Mouse (Mus musculus) right cerebral cortex, adult 18-20 months (tissue): ENCODE data around the gene Atg3.

ENCODE experiments used
- DNase-seq: peaks from one replicate; pipeline ENCODE4 v3.0.0; 2022; ENCODE audit warnings: mixed read lengths

Atg3 gene

DNA sequence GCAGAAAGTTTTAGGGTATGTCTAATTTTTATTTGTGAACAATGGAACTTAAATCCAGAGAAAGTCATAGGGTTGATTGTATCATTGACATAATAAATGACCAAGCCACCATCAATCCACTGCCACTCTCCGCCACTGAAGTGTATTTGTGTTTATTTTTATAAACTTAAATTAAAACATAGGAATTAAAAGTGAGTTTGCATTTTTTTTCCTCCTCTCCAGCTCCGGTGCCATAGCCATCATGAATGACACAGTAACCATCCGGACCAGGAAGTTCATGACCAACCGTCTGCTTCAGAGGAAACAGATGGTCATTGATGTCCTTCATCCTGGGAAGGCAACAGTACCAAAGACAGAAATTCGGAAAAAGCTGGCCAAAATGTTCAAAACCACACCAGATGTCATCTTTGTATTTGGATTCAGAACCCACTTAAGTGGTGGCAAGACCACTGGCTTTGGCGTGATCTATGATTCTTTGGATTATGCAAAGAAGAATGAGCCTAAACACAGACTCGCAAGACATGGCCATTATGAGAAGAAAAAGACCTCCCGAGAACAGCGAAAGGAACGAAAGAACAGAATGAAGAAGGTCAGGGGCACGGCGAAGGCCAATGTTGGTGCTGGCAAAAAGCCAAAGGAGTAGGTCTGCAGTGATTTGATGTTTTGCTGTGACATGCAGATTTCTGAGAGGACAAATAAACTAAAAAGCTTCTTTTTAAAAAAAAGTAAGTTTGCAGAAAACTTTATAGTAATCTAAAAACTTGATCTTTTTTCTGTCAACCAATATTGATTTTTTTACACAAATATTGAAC is 46.5 kb downstream of the Atg3 start:
- DNase-seq, result no peak

DNA sequence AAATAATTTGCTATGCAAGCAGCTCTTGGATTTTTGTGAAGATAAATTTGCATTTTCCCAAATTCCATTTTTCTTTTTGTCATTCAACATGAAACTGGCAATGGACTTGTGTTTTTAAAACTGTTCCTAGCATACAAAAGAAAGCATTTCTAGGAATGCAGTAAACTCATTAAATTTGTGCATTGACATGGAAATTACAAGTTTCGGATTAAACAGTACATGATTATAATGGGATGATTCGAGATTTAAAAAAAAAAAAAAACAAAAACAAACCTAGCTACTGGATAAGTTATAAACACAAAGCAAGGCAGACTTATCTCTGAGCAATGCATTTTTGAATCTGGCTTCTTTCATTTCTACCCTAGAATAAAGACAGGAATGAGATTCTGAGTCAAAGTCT is 63.4 kb downstream of the Atg3 start:
- DNase-seq, result no peak

DNA sequence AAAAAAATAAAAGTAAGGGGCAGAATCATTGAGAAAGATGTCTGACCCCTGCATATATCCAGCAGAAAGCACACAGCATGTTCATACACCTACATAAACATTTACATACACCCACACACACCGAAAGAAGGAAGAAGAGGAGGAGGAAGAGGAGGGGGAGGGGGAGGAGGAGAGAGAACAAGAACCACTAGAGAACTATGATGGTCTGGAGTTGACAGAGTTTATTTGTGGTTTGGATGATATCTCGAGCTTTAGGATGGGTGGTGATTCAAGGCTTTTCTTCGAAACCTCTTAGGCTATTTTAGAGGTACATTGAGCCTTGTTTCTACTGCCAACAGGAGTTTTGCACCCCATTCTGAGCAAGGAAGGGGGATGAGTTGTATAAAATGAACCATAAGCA is 64.2 kb downstream of the Atg3 start:
- no peak for DNase-seq

DNA sequence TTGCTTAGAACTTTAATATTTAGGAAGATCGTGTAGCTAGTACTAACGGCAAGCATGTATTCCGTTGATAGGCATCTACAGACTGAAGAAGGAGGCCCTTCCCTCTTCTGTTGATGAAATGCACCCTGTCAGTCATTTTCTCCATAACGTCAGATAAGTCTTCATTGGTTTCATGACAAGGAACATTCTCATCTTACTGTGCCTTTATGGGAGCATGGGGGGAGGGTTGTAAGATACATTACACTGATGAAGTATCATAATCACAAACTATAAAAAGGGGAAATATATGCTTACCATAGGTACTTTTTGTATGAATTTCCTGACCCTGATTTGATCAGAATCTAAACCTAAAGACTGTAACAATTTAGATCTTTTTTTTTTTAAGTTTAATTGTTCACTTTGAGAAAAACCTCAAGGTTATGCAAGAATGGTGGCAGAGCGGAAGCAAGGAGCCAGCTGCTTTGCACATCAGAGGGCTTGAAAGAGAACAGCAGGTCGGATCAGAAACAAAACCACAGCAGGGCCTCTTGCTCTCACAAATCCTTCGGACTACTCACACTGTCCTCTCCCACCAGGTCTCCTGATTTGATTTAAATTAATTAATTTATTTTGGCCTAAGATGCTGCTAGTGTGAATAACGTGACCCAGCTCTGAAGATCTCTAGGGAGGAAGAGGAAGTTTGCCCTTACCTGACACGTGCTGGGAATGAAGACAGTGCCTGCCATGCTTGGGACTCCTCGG is 65.2 kb downstream of the Atg3 start, which contains the start of gene Btla:
TSS of gene Btla (plus strand) at position 668 of the 741 bp plus-strand sequence.
- DNase-seq, result no peak

DNA sequence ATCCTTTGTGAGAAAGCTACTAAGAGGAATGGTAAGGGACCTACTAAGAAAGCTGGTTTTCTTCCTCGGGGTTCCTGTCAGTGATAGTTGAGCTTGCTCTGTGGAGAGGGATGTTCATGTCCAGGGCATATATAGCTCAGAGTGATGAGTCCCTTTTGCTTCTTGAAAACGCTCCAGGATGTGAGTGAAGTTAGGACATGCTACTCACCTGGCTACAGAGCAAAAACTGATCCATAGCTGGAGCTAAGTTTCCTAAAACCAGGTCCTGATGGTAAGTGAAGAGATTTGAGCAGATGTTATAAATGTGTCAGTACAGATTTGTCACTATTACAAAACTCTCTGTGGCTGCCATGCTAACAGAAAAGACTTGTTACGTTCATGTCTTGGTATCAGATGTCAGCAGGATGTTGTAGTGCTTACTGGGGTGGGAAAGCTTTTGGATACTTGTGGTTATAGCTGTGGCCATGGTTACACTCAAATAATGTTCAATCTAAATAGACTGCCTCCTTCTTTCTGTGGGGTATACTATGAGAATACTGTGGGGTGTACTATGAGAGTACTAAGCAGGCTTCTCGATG is 65.9 kb downstream of the Atg3 start:
- DNase-seq, result no peak

DNA sequence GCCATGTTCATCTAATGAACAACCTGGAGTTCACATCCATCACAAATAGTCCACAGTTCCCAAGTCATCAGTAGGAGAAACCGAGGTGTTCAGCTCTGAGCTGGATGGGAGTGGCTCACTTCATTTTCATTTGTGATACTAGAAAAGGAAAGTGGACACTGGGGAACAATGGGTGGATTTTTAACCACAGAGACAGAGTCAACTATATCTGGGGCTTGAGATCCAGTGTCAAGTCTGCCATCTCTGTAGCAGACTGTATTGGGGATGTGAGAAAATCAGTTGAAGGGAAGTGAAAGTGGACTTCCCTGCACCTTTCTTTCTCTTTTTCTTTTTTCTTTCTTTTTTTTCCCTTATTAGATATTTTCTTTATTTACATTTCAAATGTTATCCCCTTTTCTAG is 68.4 kb downstream of the Atg3 start:
- DNase-seq, result no peak

DNA sequence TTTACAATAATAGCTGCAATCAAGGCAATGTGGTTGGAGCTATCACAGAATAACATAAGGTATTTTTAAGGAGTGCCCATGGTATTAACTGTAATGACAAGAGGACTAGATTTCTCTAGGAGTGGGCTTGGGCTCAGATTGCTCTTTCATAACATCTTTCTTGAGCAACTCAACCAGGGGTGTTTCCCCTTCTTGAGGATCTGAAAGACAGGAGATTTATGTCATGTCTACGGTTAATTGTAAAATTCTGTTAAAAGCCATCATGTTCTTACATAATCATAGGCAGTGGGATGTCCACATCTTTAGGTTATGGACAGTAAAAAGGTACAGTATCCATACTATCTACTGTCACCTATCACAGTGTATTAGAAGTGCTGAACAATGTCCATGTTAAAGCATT is 72.7 kb downstream of the Atg3 start:
- DNase-seq, result no peak

DNA sequence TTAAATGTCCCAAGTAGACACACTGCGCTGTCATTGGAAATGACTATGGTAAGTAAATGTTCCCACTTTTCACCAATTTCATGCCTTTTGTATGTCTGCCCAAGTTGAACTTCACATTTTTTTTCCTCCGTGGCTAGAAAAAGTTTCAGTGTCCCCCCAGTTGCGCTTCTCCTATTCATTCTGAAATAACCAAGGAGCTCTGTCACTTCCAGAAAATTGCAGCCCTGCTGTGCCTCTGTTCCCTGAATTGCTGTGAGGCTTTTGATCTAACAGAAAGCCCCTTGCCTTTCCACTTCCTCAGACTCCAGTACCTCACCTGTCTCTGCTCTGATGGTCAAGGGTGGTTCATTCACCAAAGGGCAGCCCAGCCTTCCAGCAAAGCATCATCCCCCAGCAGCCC is 74.4 kb downstream of the Atg3 start:
- DNase-seq, result no peak
